Mouse (Mus musculus): ENCODE data around the gene Cntn5. TPM values are rescaled to one million over a fixed set of nuclear protein-coding genes. Genes with fewer than 3 reads are reported as not detected.

The Cntn5 gene
- polyA plus RNA-seq, 1 experiment from 2014 or later, result 0.84 TPM

DNA sequence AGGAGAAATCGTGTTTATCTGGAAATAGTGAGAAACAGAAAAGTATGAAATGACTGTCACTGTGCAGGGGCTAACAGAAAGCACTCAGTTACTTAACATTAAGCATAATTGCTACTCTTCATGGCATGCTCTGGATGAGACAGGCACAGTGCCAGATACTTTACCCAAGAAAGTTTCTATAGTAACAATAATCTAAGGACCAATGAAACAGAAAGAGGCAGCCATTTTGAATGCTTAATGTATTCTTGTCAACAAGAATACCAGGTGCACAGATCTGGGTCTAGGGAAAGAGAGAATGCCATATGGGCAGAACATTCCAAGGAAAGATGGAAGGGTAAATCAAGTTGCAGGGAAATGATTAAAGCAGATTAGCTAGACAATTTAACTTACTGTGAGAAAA lies 1045.3 kb downstream of the Cntn5 start:
- Histone ChIP-seq H3K9me3 (ENCODE audit: control insufficient read depth, low read length) (no peaks in the 10 kb centered on the region), H3K9ac (ENCODE audit: low read length) (no peak overlapping the region), H3K4me2 (ENCODE audit: low read depth) (no peak overlapping the region), H3K36me3 (ENCODE audit: control insufficient read depth, insufficient read depth, low read length) (no peaks in the 10 kb centered on the region), H3K27ac (ENCODE audit: low read depth, low read length) (no peak overlapping the region), H3K4me1 (ENCODE audit: control insufficient read depth, insufficient read depth, low read length) (no peaks in the 10 kb centered on the region), H3K27me3 (ENCODE audit: control insufficient read depth, insufficient read depth, low read length) (no peaks in the 10 kb centered on the region), H3K4me3 (ENCODE audit: low read depth, low read length) (no peak overlapping the region)
- ATAC-seq (ENCODE audit: insufficient read depth, low FRiP score, low TSS enrichment), result no peak
- no peak for DNase-seq (ENCODE audit: low spot score)
- 63% methylated on average over 1 of the region's 1 CpGs for WGBS

- H3K4me3 ChIP-seq (ENCODE audit: low read depth, low read length), result no peak overlapping the region
- H3K4me1 ChIP-seq (ENCODE audit: control insufficient read depth, insufficient read depth, low read length), result no peaks in the 10 kb centered on the region
- no peaks in the 10 kb centered on the region for H3K36me3 ChIP-seq (ENCODE audit: control insufficient read depth, insufficient read depth, low read length)
- 45% methylated on average over 1 of the region's 1 CpGs for WGBS
- no peak for DNase-seq (ENCODE audit: low spot score)
- H3K9me3 ChIP-seq (ENCODE audit: control insufficient read depth, low read length), result no peaks in the 10 kb centered on the region
- no peak overlapping the region for H3K27ac ChIP-seq (ENCODE audit: low read depth, low read length)
- no peak for ATAC-seq (ENCODE audit: insufficient read depth, low FRiP score, low TSS enrichment)
- H3K4me2 ChIP-seq (ENCODE audit: low read depth), result no peak overlapping the region
- H3K27me3 ChIP-seq (ENCODE audit: control insufficient read depth, insufficient read depth, low read length), result no peaks in the 10 kb centered on the region
- no peak overlapping the region for H3K9ac ChIP-seq (ENCODE audit: low read length)
Measured at GRCm38 (mm10) chr9:9854791-9855190, 1049.8 kb downstream of the Cntn5 start.

GRCm38 (mm10) chr9:9830231-9830630 lies 1074.3 kb downstream of the Cntn5 start:
- WGBS, result 77% methylated on average over 2 of the region's 2 CpGs

GRCm38 (mm10) chr9:9819963-9820362 lies 1084.6 kb downstream of the Cntn5 start:
- H3K27ac ChIP-seq (ENCODE audit: low read depth, low read length), result no peak overlapping the region
- H3K4me3 ChIP-seq (ENCODE audit: low read depth, low read length), result no peak overlapping the region
- DNase-seq (ENCODE audit: low spot score) (no peak), ATAC-seq (ENCODE audit: insufficient read depth, low FRiP score, low TSS enrichment) (no peak)
- no peaks in the 10 kb centered on the region for H3K9me3 ChIP-seq (ENCODE audit: control insufficient read depth, low read length)
- no peaks in the 10 kb centered on the region for H3K36me3 ChIP-seq (ENCODE audit: control insufficient read depth, insufficient read depth, low read length)
- no peaks in the 10 kb centered on the region for H3K4me1 ChIP-seq (ENCODE audit: control insufficient read depth, insufficient read depth, low read length)
- 95% methylated on average over 1 of the region's 1 CpGs for WGBS
- no peaks in the 10 kb centered on the region for H3K27me3 ChIP-seq (ENCODE audit: control insufficient read depth, insufficient read depth, low read length)
- H3K4me2 ChIP-seq (ENCODE audit: low read depth), result no peak overlapping the region
- H3K9ac ChIP-seq (ENCODE audit: low read length), result no peak overlapping the region

More at GRCm38 (mm10) chr9:9830231-9830630, 1074.3 kb downstream of the Cntn5 start:
- Histone ChIP-seq H3K4me3 (ENCODE audit: low read depth, low read length) (no peak overlapping the region), H3K9ac (ENCODE audit: low read length) (no peak overlapping the region), H3K27ac (ENCODE audit: low read depth, low read length) (no peak overlapping the region), H3K4me1 (ENCODE audit: control insufficient read depth, insufficient read depth, low read length) (no peaks in the 10 kb centered on the region), H3K27me3 (ENCODE audit: control insufficient read depth, insufficient read depth, low read length) (no peaks in the 10 kb centered on the region), H3K9me3 (ENCODE audit: control insufficient read depth, low read length) (no peaks in the 10 kb centered on the region), H3K4me2 (ENCODE audit: low read depth) (no peak overlapping the region), H3K36me3 (ENCODE audit: control insufficient read depth, insufficient read depth, low read length) (no peaks in the 10 kb centered on the region)
- ATAC-seq (ENCODE audit: insufficient read depth, low FRiP score, low TSS enrichment) (no peak), DNase-seq (ENCODE audit: low spot score) (no peak)

DNA sequence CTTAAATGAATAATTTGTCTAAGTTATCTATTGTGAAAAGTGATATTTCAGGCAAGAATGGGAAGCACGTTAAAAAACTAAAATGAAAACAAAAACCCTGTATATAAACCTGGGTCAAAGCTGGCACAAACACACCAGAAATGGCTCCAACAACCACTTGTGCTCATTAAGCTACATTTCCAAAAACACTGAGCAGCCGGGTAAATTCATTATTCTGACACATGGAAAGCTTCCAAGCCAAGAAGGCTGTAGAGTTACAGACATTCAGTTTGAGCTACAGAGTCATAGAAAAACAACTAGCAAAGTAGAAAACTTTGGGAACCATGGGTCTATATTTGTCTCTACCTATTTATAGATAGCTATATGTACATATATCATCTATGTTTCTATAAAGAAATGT lies 1087.1 kb downstream of the Cntn5 start:
- WGBS, result 82% methylated on average over 2 of the region's 2 CpGs
- Histone ChIP-seq H3K9ac (ENCODE audit: low read length) (no peak overlapping the region), H3K27me3 (ENCODE audit: control insufficient read depth, insufficient read depth, low read length) (no peaks in the 10 kb centered on the region), H3K4me3 (ENCODE audit: low read depth, low read length) (no peak overlapping the region), H3K4me1 (ENCODE audit: control insufficient read depth, insufficient read depth, low read length) (no peaks in the 10 kb centered on the region), H3K36me3 (ENCODE audit: control insufficient read depth, insufficient read depth, low read length) (no peaks in the 10 kb centered on the region), H3K27ac (ENCODE audit: low read depth, low read length) (no peak overlapping the region), H3K9me3 (ENCODE audit: control insufficient read depth, low read length) (no peaks in the 10 kb centered on the region), H3K4me2 (ENCODE audit: low read depth) (no peak overlapping the region)
- ATAC-seq (ENCODE audit: insufficient read depth, low FRiP score, low TSS enrichment), result no peak
- DNase-seq (ENCODE audit: low spot score), result no peak

GRCm38 (mm10) chr9:9799546-9799945 lies 1105.0 kb downstream of the Cntn5 start:
- no peak overlapping the region for H3K4me2 ChIP-seq (ENCODE audit: low read depth)
- no peak overlapping the region for H3K27ac ChIP-seq (ENCODE audit: low read depth, low read length)
- H3K4me1 ChIP-seq (ENCODE audit: control insufficient read depth, insufficient read depth, low read length), result no peaks in the 10 kb centered on the region
- no peaks in the 10 kb centered on the region for H3K36me3 ChIP-seq (ENCODE audit: control insufficient read depth, insufficient read depth, low read length)
- ATAC-seq (ENCODE audit: insufficient read depth, low FRiP score, low TSS enrichment) (no peak), DNase-seq (ENCODE audit: low spot score) (no peak)
- H3K27me3 ChIP-seq (ENCODE audit: control insufficient read depth, insufficient read depth, low read length), result no peaks in the 10 kb centered on the region
- 93% methylated on average over 2 of the region's 2 CpGs for WGBS
- H3K4me3 ChIP-seq (ENCODE audit: low read depth, low read length), result no peak overlapping the region
- no peaks in the 10 kb centered on the region for H3K9me3 ChIP-seq (ENCODE audit: control insufficient read depth, low read length)
- no peak overlapping the region for H3K9ac ChIP-seq (ENCODE audit: low read length)

DNA sequence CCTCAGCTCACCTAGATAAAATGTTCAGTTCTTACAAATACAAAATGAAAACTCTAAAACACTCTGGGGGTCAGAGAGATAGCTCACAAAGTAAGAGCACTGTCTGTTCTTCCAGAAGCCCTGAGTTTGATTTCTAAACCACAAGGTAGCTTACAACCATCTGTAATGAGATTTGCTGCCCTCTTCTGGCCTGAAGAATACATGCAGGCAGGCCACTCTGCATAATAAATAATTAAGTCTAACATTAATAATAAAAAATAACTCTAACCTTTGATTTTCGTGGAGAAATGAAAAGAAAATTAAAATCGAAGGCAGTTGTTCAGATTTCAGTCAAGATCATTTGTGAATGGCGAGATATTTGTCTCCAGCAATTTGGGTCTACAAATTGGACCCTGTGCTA lies 1120.9 kb downstream of the Cntn5 start:
- Histone ChIP-seq H3K4me1 (ENCODE audit: control insufficient read depth, insufficient read depth, low read length) (no peaks in the 10 kb centered on the region), H3K4me3 (ENCODE audit: low read depth, low read length) (no peak overlapping the region), H3K4me2 (ENCODE audit: low read depth) (no peak overlapping the region), H3K9me3 (ENCODE audit: control insufficient read depth, low read length) (no peaks in the 10 kb centered on the region), H3K27me3 (ENCODE audit: control insufficient read depth, insufficient read depth, low read length) (no peaks in the 10 kb centered on the region), H3K27ac (ENCODE audit: low read depth, low read length) (no peak overlapping the region), H3K36me3 (ENCODE audit: control insufficient read depth, insufficient read depth, low read length) (no peaks in the 10 kb centered on the region), H3K9ac (ENCODE audit: low read length) (no peak overlapping the region)
- DNase-seq (ENCODE audit: low spot score), result no peak
- no peak for ATAC-seq (ENCODE audit: insufficient read depth, low FRiP score, low TSS enrichment)
- WGBS, result 64% methylated on average over 3 of the region's 3 CpGs

DNA sequence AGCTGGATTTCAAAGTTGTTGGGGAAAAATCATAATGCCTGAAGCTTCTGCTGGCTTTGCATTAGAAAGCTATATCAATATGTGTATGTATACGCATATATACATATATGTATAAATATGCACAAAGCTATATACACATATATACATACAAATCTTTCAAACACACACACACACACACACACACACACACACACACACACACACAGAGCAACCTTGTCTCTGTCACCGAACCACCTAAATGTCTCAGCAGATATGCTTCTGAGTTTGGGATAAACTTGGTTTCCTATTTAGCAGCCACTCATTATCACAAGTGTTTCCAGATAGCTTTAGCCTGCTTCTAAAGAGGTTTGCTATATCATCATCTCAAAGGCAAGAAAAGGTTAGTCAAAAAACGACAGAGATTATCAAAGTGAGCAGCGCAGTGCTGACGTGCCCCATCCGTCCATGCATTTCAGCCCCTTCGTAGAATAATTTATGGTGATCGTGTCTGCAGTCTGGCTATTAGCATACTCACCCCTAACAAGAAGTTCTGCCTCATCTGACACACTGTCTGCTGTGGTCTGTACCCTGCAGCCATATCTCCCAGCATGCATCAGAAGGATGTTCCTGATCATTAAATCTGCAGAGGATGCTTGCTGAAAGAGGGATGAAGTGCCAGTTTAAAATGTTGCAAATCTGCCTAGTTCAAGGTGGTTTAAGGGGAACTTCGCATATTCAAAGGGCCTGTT lies 1123.3 kb downstream of the Cntn5 start:
- H3K36me3 ChIP-seq (ENCODE audit: control insufficient read depth, insufficient read depth, low read length), result no peaks in the 10 kb centered on the region
- ATAC-seq (ENCODE audit: insufficient read depth, low FRiP score, low TSS enrichment), result peak; percentile 59
- no peak for DNase-seq (ENCODE audit: low spot score)
- no peaks in the 10 kb centered on the region for H3K27me3 ChIP-seq (ENCODE audit: control insufficient read depth, insufficient read depth, low read length)
- H3K9ac ChIP-seq (ENCODE audit: low read length), result no peak overlapping the region
- H3K4me2 ChIP-seq (ENCODE audit: low read depth), result no peak overlapping the region
- H3K27ac ChIP-seq (ENCODE audit: low read depth, low read length), result no peak overlapping the region
- H3K4me3 ChIP-seq (ENCODE audit: low read depth, low read length), result no peak overlapping the region
- no peaks in the 10 kb centered on the region for H3K9me3 ChIP-seq (ENCODE audit: control insufficient read depth, low read length)
- 73% methylated on average over 9 of the region's 9 CpGs for WGBS
- no peaks in the 10 kb centered on the region for H3K4me1 ChIP-seq (ENCODE audit: control insufficient read depth, insufficient read depth, low read length)

GRCm38 (mm10) chr9:9779646-9780045 lies 1124.9 kb downstream of the Cntn5 start:
- H3K36me3 ChIP-seq (ENCODE audit: control insufficient read depth, insufficient read depth, low read length), result no peaks in the 10 kb centered on the region
- no peaks in the 10 kb centered on the region for H3K27me3 ChIP-seq (ENCODE audit: control insufficient read depth, insufficient read depth, low read length)
- DNase-seq (ENCODE audit: low spot score) (no peak), ATAC-seq (ENCODE audit: insufficient read depth, low FRiP score, low TSS enrichment) (no peak)
- no peak overlapping the region for H3K4me2 ChIP-seq (ENCODE audit: low read depth)
- no peak overlapping the region for H3K9ac ChIP-seq (ENCODE audit: low read length)
- H3K9me3 ChIP-seq (ENCODE audit: control insufficient read depth, low read length), result no peaks in the 10 kb centered on the region
- no peaks in the 10 kb centered on the region for H3K4me1 ChIP-seq (ENCODE audit: control insufficient read depth, insufficient read depth, low read length)
- H3K27ac ChIP-seq (ENCODE audit: low read depth, low read length), result no peak overlapping the region
- H3K4me3 ChIP-seq (ENCODE audit: low read depth, low read length), result no peak overlapping the region
- 83% methylated on average over 3 of the region's 3 CpGs for WGBS

Data from neural tube, embryonic 11.5 days (tissue).